Mouse (Mus musculus) bone marrow, adult 2 months (tissue): ENCODE data around the gene Pecam1. TPM values are rescaled to one million over a fixed set of nuclear protein-coding genes. Genes with fewer than 3 reads are reported as not detected.

Source experiments
- H3K27ac ChIP-seq: fragments of 200-500 bp; 2 replicates; pipeline ENCODE4 v1.5.1; 2012; ENCODE audit warnings: low read depth, mild to moderate bottlenecking, control low read depth, inconsistent platforms, low read length; ENCODE audit not compliant: control insufficient read depth, poor library complexity, insufficient read depth
- H3K4me1 ChIP-seq: fragments of 200-500 bp; 2 replicates; pipeline ENCODE4 v1.6.1; 2011; ENCODE audit warnings: low read length; ENCODE audit not compliant: control insufficient read depth, insufficient read depth
- H3K4me3 ChIP-seq: fragments of 200-500 bp; replicated peaks from 2 replicates; pipeline ENCODE3; 2011; ENCODE audit warnings: mild to moderate bottlenecking, low read depth, low read length, control low read depth; ENCODE audit not compliant: control insufficient read depth
- CTCF ChIP-seq: fragments of 200-500 bp; IDR thresholded peaks from 2 replicates; pipeline ENCODE4 v1.5.1; 2011; ENCODE audit warnings: low read length, control low read depth; ENCODE audit not compliant: control insufficient read depth, insufficient read depth
- POLR2A ChIP-seq: fragments of 200-500 bp; IDR thresholded peaks from 2 replicates; pipeline ENCODE4 v1.6.1; 2011; ENCODE audit warnings: low read depth, mild to moderate bottlenecking, control low read depth, low read length, borderline replicate concordance; ENCODE audit not compliant: control insufficient read depth
- WGBS: fragments of 180-500 bp; shearing (Covaris S2); methylation state at CpG from one replicate; pipeline ENCODE4 v1.1.7; 2018; 5-methylcytosine and 5-hydroxymethylcytosine counted together
- polyA plus RNA-seq: library from polyadenylated mRNA; stranded (reverse); fragments of >200 nt; gene quantifications from 2 replicates; pipeline ENCODE4 v1.2.4, GENCODE M21; 2011; ENCODE audit warnings: low replicate concordance; ENCODE audit not compliant: missing spikeins, insufficient read depth, insufficient read length

The Pecam1 gene
- polyA plus RNA-seq, 1 experiment: 33.5 TPM

- Histone ChIP-seq H3K27ac (no peak overlapping the region), H3K4me1 (peaks cover 5% of the 10 kb centered on the region), H3K4me3 (no peak overlapping the region)
- WGBS: 75% methylated on average over 8 of the region's 8 CpGs
- no peak for TF ChIP-seq CTCF
- no peak for TF ChIP-seq POLR2A
These were observed 140.7 kb downstream of the Pecam1 start for GRCm38 (mm10) chr11:106609731-106610130.

GRCm38 (mm10) chr11:106607316-106607715, 143.1 kb downstream of the Pecam1 start:
- TF ChIP-seq CTCF: no peak
- no peak for TF ChIP-seq POLR2A
- Histone ChIP-seq H3K27ac (no peak overlapping the region), H3K4me1 (peaks cover 5% of the 10 kb centered on the region), H3K4me3 (no peak overlapping the region)
- WGBS: 52% methylated on average over 6 of the region's 6 CpGs

- no peak overlapping the region for H3K4me3 ChIP-seq
- H3K4me1 ChIP-seq: peaks cover 1% of the 10 kb centered on the region; the same call in 1 of the 2 replicates
- H3K27ac ChIP-seq: no peak overlapping the region
- TF ChIP-seq POLR2A (no peak), CTCF (no peak)
- WGBS: 59% methylated on average over 5 of the region's 5 CpGs
These were observed 144.4 kb downstream of the Pecam1 start for GRCm38 (mm10) chr11:106606042-106606441.

Other genes starting within 250 kb of the Pecam1 start
- gene Tex2, start 137.2 kb downstream of the Pecam1 start, polyA plus RNA-seq: 9.2 and 19.2 TPM in 2 replicates
- 8.9 and 38.3 TPM in 2 replicates for gene Milr1, start 598 bp upstream of the Pecam1 start, polyA plus RNA-seq
- gene Polg2, start 28.9 kb upstream of the Pecam1 start, polyA plus RNA-seq: 4.9 and 6.1 TPM in 2 replicates
- 448 and 600 TPM in 2 replicates for gene Ddx5, start 38.6 kb upstream of the Pecam1 start, polyA plus RNA-seq
- gene Cep95, start 38.6 kb upstream of the Pecam1 start, polyA plus RNA-seq: 39.6 and 53.9 TPM in 2 replicates
- 12.4 and 34.6 TPM in 2 replicates for gene Smurf2, start 170.1 kb upstream of the Pecam1 start, polyA plus RNA-seq
- 46.9 and 70.5 TPM in 2 replicates for gene Kpna2, start 248.9 kb upstream of the Pecam1 start, polyA plus RNA-seq